Mouse (Mus musculus): ENCODE measurements around the gene Cdca3.

DNA sequence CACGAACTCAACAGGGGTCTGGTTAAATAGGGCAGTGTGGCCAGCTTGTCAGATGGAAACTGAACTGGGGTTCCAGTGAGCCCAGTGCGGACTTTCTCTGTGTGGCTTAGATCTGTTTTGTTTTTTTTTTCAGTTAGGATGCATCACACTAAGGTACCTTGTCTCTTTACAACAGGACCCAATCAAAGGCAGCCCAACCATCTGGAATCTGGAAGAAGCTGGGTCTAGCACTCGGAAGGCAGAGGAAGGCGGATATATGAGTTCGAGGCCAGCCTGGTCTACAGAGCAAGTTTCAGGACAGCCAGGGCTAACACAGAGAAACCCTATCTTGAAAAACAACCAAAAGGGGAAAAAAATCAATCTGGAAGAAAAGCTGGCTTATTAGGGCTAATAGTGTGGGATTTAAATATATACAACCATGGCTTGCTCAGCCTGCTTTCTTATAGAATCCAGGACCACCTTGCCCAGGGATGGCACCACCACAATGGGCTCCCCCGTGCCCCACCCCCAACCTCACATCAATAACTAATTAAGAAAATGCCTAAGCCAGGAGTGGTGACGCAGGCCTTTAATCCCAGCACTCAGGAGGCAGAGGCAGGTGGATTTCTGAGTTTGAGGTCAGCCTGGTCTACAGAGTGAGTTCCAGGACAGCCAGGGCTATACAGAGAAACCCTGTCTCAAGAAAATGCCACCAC lies 22.8 kb upstream of the Cdca3 start:
- TF ChIP-seq POLR2A (IDR thresholded peaks at IDR 0.05; ENCODE audit: borderline replicate concordance, insufficient read depth, low read length) (no peak), CTCF (IDR thresholded peaks at IDR 0.05; ENCODE audit: borderline replicate concordance, insufficient read depth, low read depth, low read length) (no peak)

Data from cerebellum, adult 2 months (tissue).